ENCODE assay signal across 8 mouse cellular contexts in genomic region chr8:95533584-95534387, GRCm38 (mm10). TPM values are rescaled to one million over a fixed set of nuclear protein-coding genes. Genes with fewer than 3 reads are reported as not detected.
DNase-seq lines count a peak whose midpoint lies in the region; ATAC-seq and TF ChIP-seq lines count a peak whose summit lies in the region.

TSS of gene Ccdc113 (plus strand) at chr8:95534085.

- TF ChIP-seq POLR2A in bone marrow macrophage, adult 2 months (IDR thresholded peaks at IDR 0.05; ENCODE audit: borderline replicate concordance, low read depth, low read length): no peak
- no peak for TF ChIP-seq POLR2A in myocyte (IDR thresholded peaks at IDR 0.05; ENCODE audit: insufficient read length, low read depth)

- peak; percentile 38 for DNase-seq in CD4-positive, CD25-positive, alpha-beta regulatory T cell, adult 2 months (ENCODE audit: low read depth, low spot score)
- peak; percentile 62 for DNase-seq in kidney, postnatal 14 days
- peak; percentile 8 for DNase-seq in liver, embryonic 13.5 days

- 5% methylated on average over 33 of the region's 33 CpGs for WGBS in embryonic facial prominence, embryonic 15.5 days
- WGBS in heart, embryonic 14.5 days: 7% methylated on average over 33 of the region's 33 CpGs
- WGBS in liver, embryonic 13.5 days (ENCODE audit: insufficient replicate concordance): 9% methylated on average over 33 of the region's 33 CpGs
- WGBS in stomach, embryonic 14.5 days: 4% methylated on average over 33 of the region's 33 CpGs

- H3K4me1 ChIP-seq in bone marrow macrophage, adult 2 months (ENCODE audit: control insufficient read depth, insufficient read depth, low read length): no peaks in the 10 kb centered on the region
- H3K4me1 ChIP-seq in embryonic facial prominence, embryonic 15.5 days: no peaks in the 10 kb centered on the region
- H3K4me1 ChIP-seq in heart, embryonic 14.5 days (ENCODE audit: control insufficient read depth in 2 of 2, insufficient read depth in 2 of 2, low read length in 2 of 2): no peaks in the 10 kb centered on the region
- peaks cover 7% of the 10 kb centered on the region for H3K4me1 ChIP-seq in liver, embryonic 13.5 days (replicated peaks)
- no peaks in the 10 kb centered on the region; the same call in 1 of the 2 replicates for H3K4me1 ChIP-seq in stomach, embryonic 14.5 days (ENCODE audit: control insufficient read depth, insufficient read depth, low read length)

- peak; percentile 80 for ATAC-seq in embryonic facial prominence, embryonic 15.5 days (ENCODE audit: insufficient number of reproducible peaks, low FRiP score, low TSS enrichment, low read depth)
- ATAC-seq in heart, embryonic 14.5 days (ENCODE audit: insufficient number of reproducible peaks, insufficient read depth, low FRiP score, low read depth): peak; percentile 81
- ATAC-seq in liver, embryonic 13.5 days (ENCODE audit: low read depth): peak; percentile 58
- peak; percentile 73; the same call in 1 of the 2 replicates for ATAC-seq in stomach, embryonic 14.5 days (ENCODE audit: insufficient number of reproducible peaks, insufficient read depth, low FRiP score, low read depth)

- H3ac ChIP-seq in myocyte (ENCODE audit: control insufficient read depth, insufficient read length): no peak within 1 kb of the TSS

- H3K4me3 ChIP-seq in bone marrow macrophage, adult 2 months (ENCODE audit: insufficient read depth, low read length): peak within 1 kb of the TSS; percentile 43
- H3K4me3 ChIP-seq in embryonic facial prominence, embryonic 15.5 days (replicated peaks): peak within 1 kb of the TSS; percentile 47
- peak within 1 kb of the TSS; percentile 46 to 53 for H3K4me3 ChIP-seq in heart, embryonic 14.5 days (ENCODE audit: control insufficient read depth in 1 of 2, insufficient read depth in 1 of 2, low read depth in 1 of 2, low read length in 2 of 2)
- H3K4me3 ChIP-seq in liver, embryonic 13.5 days (replicated peaks): peak within 1 kb of the TSS; percentile 45
- H3K4me3 ChIP-seq in myocyte: no peak within 1 kb of the TSS
- H3K4me3 ChIP-seq in stomach, embryonic 14.5 days (ENCODE audit: low read depth, low read length): peak within 1 kb of the TSS; percentile 32

- H3K27ac ChIP-seq in bone marrow macrophage, adult 2 months (ENCODE audit: insufficient read depth, low read depth, low read length): no peak within 1 kb of the TSS
- H3K27ac ChIP-seq in embryonic facial prominence, embryonic 15.5 days (replicated peaks): no peak within 1 kb of the TSS
- H3K27ac ChIP-seq in heart, embryonic 14.5 days (replicated peaks in 1 of 2; ENCODE audit: control insufficient read depth in 1 of 2, insufficient read depth in 1 of 2, low read depth in 2 of 2, low read length in 2 of 2): peak within 1 kb of the TSS in 1 of 2 experiments; percentile 39; a peak in 1 of 4 replicates
- no peak within 1 kb of the TSS for H3K27ac ChIP-seq in liver, embryonic 13.5 days
- no peak within 1 kb of the TSS for H3K27ac ChIP-seq in stomach, embryonic 14.5 days (ENCODE audit: low read length)

- H3K4me2 ChIP-seq in embryonic facial prominence, embryonic 15.5 days (replicated peaks): peak within 1 kb of the TSS; percentile 77
- peak within 1 kb of the TSS; percentile 71 for H3K4me2 ChIP-seq in heart, embryonic 14.5 days (ENCODE audit: low read length)
- peak within 1 kb of the TSS; percentile 63 for H3K4me2 ChIP-seq in liver, embryonic 13.5 days
- peak within 1 kb of the TSS; percentile 50 for H3K4me2 ChIP-seq in myocyte (ENCODE audit: low read depth)
- peak within 1 kb of the TSS; percentile 76 for H3K4me2 ChIP-seq in stomach, embryonic 14.5 days (replicated peaks; ENCODE audit: low read depth, low read length)

- TF ChIP-seq CTCF in bone marrow macrophage, adult 2 months (IDR thresholded peaks at IDR 0.05; ENCODE audit: low read depth, low read length): no peak

- H3K79me2 ChIP-seq in myocyte (ENCODE audit: control insufficient read depth, insufficient read depth): no peaks in the 10 kb centered on the region

- H3K9me3 ChIP-seq in embryonic facial prominence, embryonic 15.5 days (replicated peaks): no peaks in the 10 kb centered on the region
- no peaks in the 10 kb centered on the region for H3K9me3 ChIP-seq in heart, embryonic 14.5 days (ENCODE audit: control insufficient read depth, low read length)
- H3K9me3 ChIP-seq in liver, embryonic 13.5 days (replicated peaks): no peaks in the 10 kb centered on the region
- H3K9me3 ChIP-seq in stomach, embryonic 14.5 days (ENCODE audit: control insufficient read depth, low read depth, low read length): no peaks in the 10 kb centered on the region

- H3K36me3 ChIP-seq in embryonic facial prominence, embryonic 15.5 days: no peaks in the 10 kb centered on the region
- no peaks in the 10 kb centered on the region for H3K36me3 ChIP-seq in heart, embryonic 14.5 days (ENCODE audit: control insufficient read depth, insufficient read depth, low read length)
- no peaks in the 10 kb centered on the region for H3K36me3 ChIP-seq in liver, embryonic 13.5 days
- H3K36me3 ChIP-seq in myocyte (ENCODE audit: control insufficient read depth, insufficient read depth): no peaks in the 10 kb centered on the region
- no peaks in the 10 kb centered on the region for H3K36me3 ChIP-seq in stomach, embryonic 14.5 days (ENCODE audit: control insufficient read depth, insufficient read depth, low read length)

- peak within 1 kb of the TSS; percentile 22; the same call in 1 of the 2 replicates for H3K9ac ChIP-seq in embryonic facial prominence, embryonic 15.5 days
- H3K9ac ChIP-seq in heart, embryonic 14.5 days (ENCODE audit: low read length): peak within 1 kb of the TSS; percentile 57
- peak within 1 kb of the TSS; percentile 26; the same call in 1 of the 2 replicates for H3K9ac ChIP-seq in liver, embryonic 13.5 days
- no peak within 1 kb of the TSS for H3K9ac ChIP-seq in stomach, embryonic 14.5 days (replicated peaks; ENCODE audit: low read depth, low read length)

- no peaks in the 10 kb centered on the region for H3K27me3 ChIP-seq in embryonic facial prominence, embryonic 15.5 days
- H3K27me3 ChIP-seq in heart, embryonic 14.5 days (ENCODE audit: control insufficient read depth, insufficient read depth, low read length): no peaks in the 10 kb centered on the region
- 0 out of 2 replicates have a peak, but pooled peaks cover 2% of the 10 kb centered on the region for H3K27me3 ChIP-seq in liver, embryonic 13.5 days
- H3K27me3 ChIP-seq in myocyte (ENCODE audit: control insufficient read depth, insufficient read depth, insufficient read length): peaks cover 24% of the 10 kb centered on the region
- H3K27me3 ChIP-seq in stomach, embryonic 14.5 days (ENCODE audit: control insufficient read depth, insufficient read depth, low read length): no peaks in the 10 kb centered on the region

TF ChIP-seq in myocyte, 11 proteins besides CTCF, POLR2A, EP300 and RAD21:
- TF ChIP-seq POLR2AphosphoS2 (IDR thresholded peaks at IDR 0.05; ENCODE audit: insufficient read length, low read depth) (no peak), REST (IDR thresholded peaks at IDR 0.05; ENCODE audit: insufficient read depth, insufficient read length) (no peak), USF1 (IDR thresholded peaks at IDR 0.05; ENCODE audit: low read depth) (no peak), TCF3 (IDR thresholded peaks at IDR 0.05; ENCODE audit: insufficient read length, low read depth) (no peak), MYOG (IDR thresholded peaks at IDR 0.05; ENCODE audit: control insufficient read depth in 1 of 3, insufficient read depth in 1 of 3, insufficient read length in 2 of 3, low read depth in 2 of 3) (no peak), MYOD1 (IDR thresholded peaks at IDR 0.05; ENCODE audit: control insufficient read depth in 1 of 3, insufficient read length in 2 of 3, low read depth in 2 of 3) (no peak), CEBPB (IDR thresholded peaks at IDR 0.05; ENCODE audit: insufficient read depth, poor library complexity, severe bottlenecking) (no peak), E2F4 (IDR thresholded peaks at IDR 0.05; ENCODE audit: insufficient read depth) (no peak), MAX (IDR thresholded peaks at IDR 0.05; ENCODE audit: low read depth) (no peak), SRF (IDR thresholded peaks at IDR 0.05; ENCODE audit: control insufficient read depth, insufficient read length, low read depth) (no peak), TCF12 (IDR thresholded peaks at IDR 0.05; ENCODE audit: insufficient read depth, poor library complexity, severe bottlenecking) (no peak)

RNA-seq across cellular contexts. Expression of gene Ccdc113, which starts in this region (rescaled TPM):
- polyA plus RNA-seq in bone marrow macrophage, adult 2 months (2012; ENCODE audit: insufficient read depth, insufficient read length, missing spikeins): not detected in 2 replicates
- polyA plus RNA-seq in embryonic facial prominence, embryonic 15.5 days (2015; fragmentation: Nextera tagmentation; extraction: Ambion mirVana): 7.5 and 12.8 TPM in 2 replicates
- polyA plus RNA-seq in heart, embryonic 14.5 days (2014; fragmentation: Nextera tagmentation; extraction: Ambion mirVana): 2.4 and 2.8 TPM in 2 replicates
- polyA plus RNA-seq in liver, embryonic 13.5 days (2015; fragmentation: Nextera tagmentation; extraction: Ambion mirVana): not detected in 2 replicates
- polyA plus RNA-seq in myocyte (2012; fragmentation: generic; extraction: Trizol): not detected
- not detected in 2 replicates for polyA plus RNA-seq in stomach, embryonic 14.5 days (2014; fragmentation: Nextera tagmentation; extraction: Ambion mirVana)

Comparison
In these comparisons a context has a peak if more than half of its experiments do, and no peak if none do; other contexts are left out.
1. Peak in DNase-seq, ATAC-seq, H3K4me3 ChIP-seq, H3K9ac ChIP-seq and H3K4me2 ChIP-seq in liver, embryonic 13.5 days; RNA of the gene not detected or under 1 TPM.
2. Peak in ATAC-seq, H3K4me3 ChIP-seq and H3K4me2 ChIP-seq in stomach, embryonic 14.5 days; RNA of the gene not detected or under 1 TPM.
3. DNase-seq: peak in every context shown above with its lines; median percentile 62 in kidney, postnatal 14 days; 38 in CD4-positive, CD25-positive, alpha-beta regulatory T cell, adult 2 months; 8 in liver, embryonic 13.5 days.